Mouse (Mus musculus): Measurements from ENCODE around the gene Tnf.
A peak's percentile ranks its signal among the peaks of the same experiment; 100 is the strongest.

Tnf gene

DNA sequence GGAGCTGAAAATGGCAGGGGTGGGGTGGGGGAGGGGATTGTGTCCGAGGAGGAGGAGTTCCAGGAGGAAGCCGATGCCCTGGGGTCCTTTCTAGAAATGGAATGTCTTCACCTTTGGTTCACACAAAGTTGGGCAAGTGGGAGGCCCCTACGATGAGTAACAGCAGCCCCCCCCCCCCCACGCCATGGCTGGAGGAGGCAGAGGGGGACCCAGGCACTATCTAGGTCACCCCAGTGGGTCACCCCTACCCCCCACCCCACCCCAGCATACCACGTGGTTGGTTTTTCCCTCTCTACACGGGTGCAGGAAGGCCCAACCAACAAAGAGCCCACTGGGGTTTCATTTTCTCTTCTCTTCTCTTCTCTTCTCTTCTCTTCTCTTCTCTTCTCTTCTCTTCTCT is 4.7 kb downstream of the Tnf start:
- DNase-seq, result no peak

DNA sequence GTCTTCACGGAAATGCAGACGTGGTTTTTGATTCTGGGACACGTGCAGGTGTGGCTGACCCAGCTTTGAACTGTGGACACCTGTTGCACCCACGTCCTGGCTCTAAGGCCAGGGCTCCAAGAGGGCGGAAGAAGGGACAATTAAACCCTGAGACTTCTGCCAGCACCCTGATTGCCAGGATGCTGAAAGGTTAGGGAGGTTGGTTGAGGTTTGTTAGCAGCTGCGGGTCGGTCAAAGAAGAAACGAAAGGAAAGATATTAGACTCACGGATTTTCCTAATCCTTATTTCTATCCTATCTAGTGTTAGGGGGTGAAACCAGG is 5.5 kb downstream of the Tnf start:
- DNase-seq, result no peak

DNA sequence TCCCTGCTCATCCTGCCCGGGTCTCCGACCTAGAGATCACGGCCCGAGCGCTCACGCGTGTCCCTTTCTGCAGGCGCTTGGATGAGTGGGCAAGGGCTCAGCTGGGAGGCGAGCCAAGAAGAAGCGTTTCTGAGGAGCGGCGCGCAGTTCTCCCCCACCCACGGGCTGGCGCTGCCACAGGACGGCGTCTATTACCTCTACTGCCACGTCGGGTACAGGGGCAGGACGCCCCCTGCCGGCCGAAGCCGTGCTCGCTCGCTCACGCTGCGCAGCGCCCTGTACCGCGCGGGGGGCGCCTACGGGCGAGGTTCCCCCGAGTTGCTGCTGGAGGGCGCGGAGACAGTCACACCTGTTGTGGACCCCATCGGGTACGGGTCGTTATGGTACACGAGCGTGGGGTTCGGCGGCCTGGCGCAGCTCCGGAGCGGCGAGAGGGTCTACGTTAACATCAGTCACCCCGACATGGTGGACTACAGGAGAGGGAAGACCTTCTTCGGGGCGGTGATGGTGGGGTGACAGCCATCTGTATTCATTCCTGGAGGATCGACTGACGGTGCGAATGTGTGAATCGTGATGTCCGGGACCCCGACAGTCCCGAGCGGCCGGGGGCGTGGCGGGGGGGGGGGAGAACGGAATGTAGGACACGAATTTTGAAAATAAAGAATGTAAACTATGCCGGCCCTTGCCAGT is 6.0 kb downstream of the Tnf start:
- peak; percentile 90 for DNase-seq

DNA sequence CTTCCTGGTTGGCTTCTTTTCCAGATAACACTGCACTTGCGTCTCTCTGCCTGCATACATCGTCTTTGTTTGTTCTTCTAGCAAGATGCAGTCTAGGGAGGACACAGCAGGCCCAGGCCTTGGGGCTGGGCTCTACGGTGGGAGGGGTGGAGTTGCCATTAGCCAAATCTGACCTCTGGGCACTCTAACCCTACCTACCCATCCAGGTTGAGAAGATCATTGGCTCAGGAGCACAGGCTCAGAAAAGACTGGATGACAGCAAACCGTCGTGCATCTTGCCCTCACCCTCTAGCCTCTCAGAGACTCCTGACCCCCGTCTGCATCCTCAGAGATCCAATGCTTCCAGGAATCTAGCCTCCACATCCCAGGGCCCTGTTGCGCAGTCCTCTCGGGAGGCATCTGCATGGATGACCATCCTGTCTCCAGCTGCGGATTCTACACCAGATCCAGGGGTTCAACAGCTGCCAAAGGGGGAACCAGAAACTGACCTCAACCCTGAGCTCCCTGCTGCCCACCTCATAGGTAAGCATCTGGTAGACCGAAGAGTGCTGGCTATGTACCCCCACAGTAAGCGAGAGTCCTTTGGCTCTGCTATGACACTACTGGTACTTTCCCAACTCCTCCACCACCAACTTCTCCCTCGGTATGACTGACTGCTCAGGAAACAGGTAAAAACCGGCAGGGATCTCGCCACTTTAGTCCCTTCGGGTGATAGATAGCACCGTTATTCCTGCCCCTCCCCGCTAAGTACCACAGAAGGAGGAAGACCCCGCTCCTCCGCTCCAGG is 6.8 kb downstream of the Tnf start:
- no peak for DNase-seq

DNA sequence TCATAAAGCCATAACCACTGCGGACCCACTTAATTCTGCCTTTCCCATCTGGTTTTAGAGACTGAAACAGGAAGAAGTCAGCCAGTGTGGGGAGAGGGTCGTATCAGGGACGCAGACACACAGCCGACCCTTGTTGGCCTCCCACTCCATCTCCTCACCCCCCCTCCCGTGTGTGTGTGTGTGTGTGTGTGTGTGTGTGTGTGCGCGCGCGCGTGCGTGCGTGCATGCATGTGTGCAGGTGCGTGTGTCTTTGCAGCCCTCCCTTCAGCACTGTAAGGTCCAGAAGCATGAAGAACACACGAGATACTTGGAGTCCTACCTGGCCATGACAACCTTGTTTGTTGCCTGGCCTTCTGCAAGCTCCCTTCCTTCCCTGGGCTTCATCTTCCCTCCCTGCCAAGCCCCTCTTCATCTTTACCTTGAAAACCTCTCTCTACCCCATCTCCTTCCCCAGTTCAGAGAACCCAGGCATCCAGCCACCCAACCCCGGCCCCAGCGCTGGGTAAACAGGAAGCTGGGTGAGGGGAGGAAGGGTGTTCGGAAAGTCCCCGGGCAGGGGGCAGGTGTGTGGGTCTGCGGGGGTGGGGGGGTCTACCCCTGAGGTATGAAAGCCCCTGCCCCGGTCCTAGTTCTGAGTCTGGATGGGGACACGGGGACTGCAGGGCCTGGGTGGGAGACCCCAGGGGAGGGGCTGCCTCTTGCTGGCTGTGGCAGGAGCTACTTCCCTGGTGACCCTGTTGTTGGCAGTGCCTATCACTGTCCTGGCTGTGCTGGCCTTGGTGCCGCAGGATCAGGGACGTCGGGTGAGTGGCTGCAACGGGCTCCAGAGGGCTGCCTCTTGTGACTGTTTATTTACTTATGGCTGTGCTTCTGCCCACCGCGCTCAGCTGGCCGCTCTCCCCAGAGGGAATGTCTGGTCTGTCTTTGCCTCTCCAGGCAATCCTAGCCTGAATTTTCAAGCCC is 7.6 kb downstream of the Tnf start, which contains the start of gene Ltb:
Ltb (plus strand) TSS at position 559 of the 963 bp plus-strand sequence.
- DNase-seq, result no peak

DNA sequence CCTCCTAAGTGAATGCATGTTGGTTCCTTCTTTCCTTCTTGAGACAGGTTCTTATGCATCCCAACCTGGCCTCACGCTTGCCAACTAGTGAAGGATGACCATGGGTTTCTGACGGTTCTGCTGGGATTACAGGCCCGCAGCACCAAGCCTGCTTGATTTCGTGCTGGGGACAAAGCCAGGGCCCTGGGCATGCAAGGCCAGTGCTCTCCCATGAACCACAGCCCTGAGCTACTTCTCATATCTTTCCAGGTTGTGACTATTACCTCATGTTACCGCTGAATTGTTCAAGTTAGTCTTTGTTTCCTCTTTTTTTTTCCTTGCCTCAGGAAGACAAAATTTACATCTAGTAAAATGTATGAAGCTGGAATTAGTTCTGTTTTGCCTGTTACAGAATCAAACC is 8.9 kb downstream of the Tnf start:
- no peak for DNase-seq

DNA sequence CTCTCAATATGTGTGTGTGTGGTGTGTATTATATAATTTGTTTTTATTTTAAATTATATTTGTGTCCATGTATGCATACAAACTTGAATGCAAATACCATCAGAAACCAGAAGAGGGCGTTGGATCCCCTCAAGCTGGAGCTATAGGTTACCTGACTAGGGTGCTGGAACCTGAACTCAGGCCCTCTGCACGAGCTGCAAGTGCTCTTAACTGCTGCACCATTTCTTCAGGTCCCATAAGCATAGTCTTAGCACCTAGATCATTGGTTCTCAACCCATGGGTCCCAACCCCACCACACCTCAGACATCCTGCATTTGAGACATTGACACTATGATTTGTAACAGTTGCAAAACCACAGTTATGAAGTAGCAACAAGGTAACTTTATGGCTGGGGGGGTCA is 10.1 kb downstream of the Tnf start:
- DNase-seq, result no peak

DNA sequence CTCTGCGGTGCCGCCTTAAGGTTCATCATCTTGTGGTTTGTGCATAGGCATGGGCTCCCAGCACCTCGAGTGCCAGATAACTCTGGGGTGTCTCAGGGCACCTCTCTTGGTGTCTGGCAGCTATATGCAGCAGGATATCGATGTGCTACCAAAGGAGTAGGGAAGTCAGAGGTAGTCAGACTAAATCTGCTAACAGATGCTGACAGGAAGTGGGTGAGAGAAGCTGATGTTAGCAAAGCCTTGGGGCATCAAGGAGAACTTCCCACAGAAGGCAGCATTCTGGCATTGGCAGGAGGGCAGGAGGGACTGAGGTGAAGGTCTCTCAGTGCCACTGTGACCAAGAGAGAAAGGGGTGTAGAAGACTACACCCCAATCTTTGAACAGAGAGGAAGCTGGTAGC is 11.7 kb downstream of the Tnf start:
- DNase-seq, result no peak

DNA sequence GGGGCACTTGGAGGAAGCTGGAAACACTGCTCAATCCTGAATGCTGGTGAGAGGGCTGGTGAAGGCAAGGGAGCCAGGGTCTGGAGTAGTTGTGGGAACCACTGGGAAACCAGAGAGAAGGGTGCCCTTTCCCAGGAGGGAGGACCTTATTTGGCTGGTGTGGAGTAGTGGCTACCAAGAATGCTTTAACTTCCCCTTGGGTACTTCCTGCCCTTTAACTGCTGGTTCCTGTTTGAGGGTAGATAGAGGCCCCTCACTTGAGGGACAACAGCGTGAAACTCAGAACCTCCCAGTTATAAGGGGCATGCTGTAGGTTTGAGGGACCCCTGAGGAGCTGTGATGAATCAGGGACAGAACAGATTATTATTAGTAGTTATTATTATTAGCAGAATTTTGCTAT is 12.6 kb downstream of the Tnf start:
- DNase-seq, result no peak

DNA sequence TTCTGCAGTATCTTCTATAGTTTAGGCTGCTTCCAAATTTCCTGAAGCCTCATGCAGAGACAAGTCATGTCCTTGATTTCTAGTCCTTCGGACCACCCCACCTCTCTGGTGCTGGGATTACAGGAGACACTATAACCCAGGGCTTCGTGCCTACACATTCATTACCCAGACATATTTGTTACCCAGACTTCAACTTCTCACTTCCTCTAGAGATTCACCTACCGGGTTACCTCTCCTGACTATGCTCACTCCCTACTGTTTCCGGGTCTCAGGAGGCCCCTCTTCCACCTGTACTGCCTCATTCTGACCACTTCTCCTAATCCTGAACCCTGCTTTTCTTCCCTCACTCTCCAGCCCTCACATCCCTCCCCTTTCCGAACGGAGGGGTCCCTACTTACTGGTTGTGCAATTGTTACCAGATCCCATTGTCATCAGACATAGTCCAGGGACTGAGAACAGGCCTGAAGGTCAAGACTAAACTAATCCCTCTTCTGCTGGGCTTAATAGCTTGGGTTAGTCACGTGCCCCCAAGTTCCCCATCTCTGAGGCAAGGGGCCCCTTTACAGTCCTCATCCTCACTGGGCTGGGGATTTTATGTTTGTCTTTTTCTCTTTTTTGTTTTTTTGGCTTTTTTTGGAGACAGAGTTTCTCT is 13.7 kb downstream of the Tnf start, which contains the start of gene Lst1:
Lst1 (minus strand) TSS at position 481 of the 652 bp plus-strand sequence.
- no peak for DNase-seq

DNA sequence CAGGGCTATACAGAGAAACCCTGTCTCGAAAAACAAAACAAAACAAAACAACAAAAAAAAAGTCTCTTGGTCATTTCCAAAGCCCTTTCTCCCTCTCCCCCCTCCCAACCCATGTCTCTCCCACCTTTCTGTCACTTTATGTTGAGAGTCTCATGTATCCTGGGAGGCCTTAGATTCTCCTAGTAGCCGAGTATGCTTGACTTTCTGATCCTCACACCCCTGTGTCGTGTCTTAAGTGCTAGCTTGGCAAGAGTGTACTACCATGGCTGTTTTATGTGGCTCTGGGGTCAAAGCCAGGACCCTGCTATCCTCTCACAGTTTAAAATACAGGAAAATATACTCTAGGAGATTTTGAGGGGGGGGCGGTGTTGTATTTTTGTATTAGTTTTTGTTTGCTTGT is 14.5 kb downstream of the Tnf start:
- no peak for DNase-seq

DNA sequence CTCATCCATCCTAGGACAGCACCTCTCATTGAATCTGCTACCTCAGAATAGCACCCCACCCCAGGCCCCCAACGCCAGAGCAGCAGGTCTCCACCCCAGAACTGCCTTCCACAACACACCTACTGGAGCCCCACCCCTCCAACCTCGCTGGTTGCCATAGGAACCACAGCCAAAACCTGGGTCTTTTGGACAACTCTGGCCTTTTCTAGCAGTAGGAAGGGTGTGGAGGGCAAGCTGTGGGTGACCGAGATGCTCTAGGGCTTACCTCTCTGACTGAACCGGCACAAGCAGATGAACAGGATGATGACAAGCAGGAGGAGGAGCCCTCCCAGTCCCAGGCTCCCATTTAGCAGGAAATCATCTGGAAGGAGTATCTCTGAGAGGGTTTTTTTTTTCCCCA is 15.1 kb downstream of the Tnf start:
- DNase-seq, result peak; percentile 51

DNA sequence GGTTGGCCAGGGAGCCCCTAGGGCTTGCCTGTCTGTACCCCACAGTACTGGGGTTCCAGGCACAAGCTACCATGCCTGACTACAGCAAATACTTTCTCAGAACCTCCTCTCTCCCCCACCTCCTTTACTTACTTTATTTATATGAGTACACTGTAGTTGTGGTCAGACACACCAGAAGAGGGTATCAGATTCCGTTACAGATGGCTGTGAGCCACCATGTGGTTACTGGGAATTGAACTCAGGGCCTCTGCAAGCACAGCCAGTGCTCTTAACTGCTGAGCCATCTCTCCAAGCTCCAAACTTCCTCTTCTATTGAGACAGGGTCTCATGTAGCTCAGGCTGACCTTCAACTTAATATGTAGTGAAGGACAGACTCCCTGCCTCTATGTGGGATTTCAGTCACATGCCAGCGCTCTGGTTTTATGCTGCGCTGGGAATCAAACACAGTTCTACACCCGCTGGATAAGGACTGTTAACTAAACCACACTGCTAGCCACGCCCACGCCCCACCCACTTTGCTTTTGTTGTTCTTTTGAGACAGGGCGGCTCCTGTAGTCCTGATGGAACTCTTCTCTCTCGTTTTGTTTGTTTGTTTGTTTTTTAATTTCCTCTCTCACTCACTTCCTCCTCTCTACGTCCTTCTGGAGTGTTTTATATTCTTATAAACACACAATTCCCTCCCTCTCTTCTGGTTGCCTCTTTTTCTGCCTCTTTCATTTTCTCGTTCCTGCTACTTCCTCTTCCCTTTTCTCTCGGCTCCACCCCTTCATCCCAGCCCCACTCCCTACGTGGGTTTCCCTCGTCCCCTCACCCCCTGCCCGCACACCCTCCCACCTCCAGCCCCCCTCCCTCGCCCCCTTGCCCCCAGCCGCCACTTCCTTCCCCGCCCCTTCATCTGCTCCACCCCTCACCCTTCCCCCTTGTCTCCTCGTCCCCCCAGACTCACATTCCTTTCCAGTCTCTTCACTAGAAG is 15.9 kb downstream of the Tnf start:
- DNase-seq, result peak; percentile 84

DNA sequence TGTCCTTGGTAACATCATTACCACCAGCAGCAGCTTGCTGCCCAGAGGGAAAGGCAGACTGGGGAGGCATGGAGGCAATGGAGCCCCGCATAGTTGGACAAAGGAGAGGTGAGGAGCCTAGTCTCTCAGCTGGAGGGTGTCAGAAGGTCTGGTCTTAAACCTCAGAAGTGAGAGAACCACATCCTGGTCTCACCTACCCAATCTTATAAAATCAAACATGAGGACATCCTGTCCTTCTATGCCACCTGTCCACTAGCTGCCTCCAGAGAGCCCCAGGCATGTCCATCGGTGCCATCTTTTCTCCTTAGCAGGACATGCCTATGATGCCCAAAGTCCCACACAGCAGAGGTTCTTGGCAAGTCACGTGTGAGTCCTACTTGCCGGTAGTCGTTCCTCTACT is 21.7 kb downstream of the Tnf start:
- DNase-seq, result no peak

DNA sequence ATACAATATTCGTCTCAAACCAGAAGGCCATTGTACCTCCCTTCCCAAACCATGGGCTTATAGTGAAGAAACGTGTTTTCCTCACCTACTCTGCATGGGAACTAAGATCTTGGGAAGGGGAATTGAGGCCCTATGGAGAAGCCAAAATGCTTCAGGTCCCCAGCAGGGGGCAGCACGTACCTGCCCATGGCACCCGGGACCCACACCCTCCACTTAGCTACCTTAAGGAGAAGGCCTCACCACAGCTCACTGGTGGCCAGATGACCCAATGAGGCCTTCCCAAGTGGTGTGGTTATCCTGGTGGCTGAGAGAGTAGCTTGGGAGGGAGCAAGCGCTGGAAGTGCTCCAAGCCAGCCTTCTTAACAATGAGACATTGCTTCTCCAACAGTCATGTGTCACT is 23.3 kb downstream of the Tnf start:
- peak; percentile 84 for DNase-seq

DNA sequence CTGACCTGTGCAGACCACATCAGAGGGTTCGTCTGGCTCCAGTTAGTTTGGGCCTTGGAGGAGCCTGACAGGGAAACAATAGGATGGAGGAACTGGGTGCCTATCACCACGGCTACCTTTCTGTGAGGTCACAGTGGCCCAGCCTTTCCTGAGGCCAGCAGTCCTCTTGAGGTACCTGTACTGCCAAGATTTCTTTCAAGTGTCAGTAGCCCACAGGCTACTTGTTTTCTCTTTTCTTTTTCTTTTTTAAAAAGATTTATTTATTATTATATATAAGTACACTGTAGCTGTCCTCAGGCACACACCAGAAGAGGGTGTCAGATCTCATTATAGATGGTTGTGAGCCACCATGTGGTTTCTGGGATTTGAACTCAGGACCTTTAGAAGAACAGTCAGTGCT is 25.8 kb downstream of the Tnf start, which contains the start of gene Aif1:
Aif1 (minus strand) TSS at position 101 of the 400 bp plus-strand sequence.
- no peak for DNase-seq

DNA sequence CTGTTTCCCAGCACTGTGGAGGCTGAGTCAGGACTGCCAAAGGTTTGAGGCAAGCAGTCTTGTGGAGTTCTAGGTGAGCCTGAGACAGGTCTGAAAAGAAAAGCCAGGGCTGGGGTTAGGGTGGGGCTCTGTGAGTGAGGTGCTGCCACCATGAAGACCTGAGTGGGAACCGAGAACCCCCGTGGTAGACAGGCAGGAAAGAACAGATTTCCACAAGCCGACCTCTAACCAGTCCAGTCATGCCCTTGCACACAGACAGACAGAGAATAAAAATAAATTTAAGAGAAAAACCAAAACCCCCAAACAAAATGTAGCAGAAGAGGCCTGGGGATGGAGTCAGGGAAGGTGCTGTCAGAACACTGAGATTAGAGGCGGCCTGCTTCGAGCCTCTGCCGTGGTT is 26.4 kb downstream of the Tnf start:
- no peak for DNase-seq

DNA sequence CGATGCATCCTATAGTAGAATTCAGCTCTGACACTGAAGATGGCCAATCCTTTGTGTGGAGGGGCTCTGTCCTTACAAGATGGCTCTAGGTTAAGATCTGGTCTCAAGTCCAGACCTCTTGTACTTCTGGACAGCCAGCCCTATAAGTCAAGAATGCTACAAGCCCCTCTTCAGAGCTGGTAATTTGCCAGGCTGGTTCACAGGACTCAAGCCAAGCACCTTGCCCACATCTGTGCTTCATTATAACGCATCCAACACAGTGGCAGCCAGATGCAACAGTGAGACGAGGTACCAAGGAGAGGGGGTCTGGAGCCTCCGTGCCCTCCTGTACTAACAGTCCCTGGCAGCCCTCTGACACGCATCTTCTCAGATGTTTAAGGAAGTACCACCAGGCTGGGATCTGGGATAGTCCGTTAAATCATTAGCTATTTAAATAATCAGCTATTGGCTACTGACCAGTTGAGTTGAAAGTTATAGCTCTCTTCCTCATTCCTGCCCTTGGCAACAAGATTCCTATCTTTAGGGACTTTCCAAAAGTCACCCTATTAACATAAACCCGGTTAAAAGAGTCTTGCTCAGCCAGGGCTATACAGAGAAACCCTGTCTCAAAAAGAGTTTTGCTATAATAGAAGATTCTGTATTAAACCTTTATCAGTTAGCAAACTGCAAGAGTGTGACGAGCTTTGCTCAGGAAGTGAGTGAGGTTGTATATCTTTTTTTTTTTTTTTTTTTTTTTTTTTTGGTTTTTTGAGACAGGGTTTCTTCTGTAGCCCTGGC is 27.4 kb downstream of the Tnf start:
- no peak for DNase-seq

DNA sequence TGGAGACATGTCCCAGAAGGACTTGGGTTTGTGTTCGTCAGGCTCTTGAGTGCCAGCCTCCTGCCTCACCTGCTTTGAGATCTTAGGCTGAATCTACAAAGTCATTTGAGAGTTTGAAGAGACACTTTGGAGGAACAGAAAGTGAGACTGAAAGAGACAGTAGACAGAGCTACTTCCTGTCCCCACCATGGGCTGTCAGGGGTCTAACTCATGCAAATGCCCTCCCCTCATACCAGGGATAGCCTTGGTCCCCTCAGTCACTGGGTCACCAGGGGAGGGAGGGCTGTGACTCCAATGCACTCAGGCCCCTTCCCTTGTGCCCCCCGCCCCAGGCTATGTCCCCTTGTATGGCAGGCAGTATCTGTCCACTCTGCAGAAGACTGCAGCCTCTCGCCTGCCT is 28.5 kb downstream of the Tnf start:
- DNase-seq, result no peak

DNA sequence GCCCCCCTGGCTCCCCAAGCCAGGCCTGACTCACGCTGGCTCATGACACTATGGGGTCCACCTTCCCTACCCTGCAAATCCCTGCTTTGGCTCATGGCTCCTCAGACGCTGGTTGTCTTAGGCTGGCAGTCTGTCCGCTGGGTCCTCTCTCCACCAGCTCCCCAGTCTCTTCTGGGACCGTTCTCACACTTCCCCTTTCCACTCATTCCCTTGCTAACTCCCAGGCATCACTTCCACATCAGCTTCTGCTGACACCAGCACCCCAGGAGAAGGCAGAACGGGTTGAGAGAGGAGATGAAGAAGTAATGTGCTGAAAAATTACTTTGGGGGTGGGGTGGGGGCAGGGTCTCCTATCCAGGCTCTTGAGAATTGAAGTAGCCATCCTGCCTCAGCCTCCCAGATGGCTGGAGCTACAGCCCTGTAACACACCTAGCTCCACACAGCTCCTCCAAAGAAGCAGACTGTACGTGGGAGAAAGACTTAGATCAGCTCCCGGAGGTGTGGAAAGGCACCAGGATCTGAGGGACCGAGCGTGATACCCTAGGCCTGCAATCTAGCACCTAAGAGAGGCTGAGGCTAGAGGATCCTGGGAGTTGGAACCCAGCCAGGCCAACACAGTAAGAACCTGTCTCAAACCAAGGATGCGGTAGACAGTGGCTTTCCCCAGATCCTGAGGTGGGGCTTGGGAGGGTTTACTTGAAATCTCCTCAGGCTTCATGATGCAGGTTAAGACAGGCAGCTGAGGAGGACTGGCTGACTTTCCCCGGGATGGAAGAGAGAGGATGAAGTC is 29.2 kb downstream of the Tnf start:
- DNase-seq, result no peak
